Mouse (Mus musculus) splenic B cell, adult 2 months (primary cell): ENCODE measurements at regions not wholly inside any gene's neighbourhood (a gene's known extent, or its start where the extent isn't known, plus 50 kb on each side); places are given as distances from the start of the nearest gene placed in this dataset.
"Not testable (repeated sequence)": the region's sequence is repeated elsewhere in the genome, so short reads cannot be mapped to it uniquely, and the experiment has no call there.

ENCODE experiments used
- DNase-seq: peaks from one replicate; pipeline ENCODE4 v3.0.0-alpha.2; 2011; ENCODE audit warnings: low read depth, low spot score
- H3K27me3 ChIP-seq: 2 replicates; pipeline ENCODE4 v1.6.1; 2012; ENCODE audit warnings: mild to moderate bottlenecking, low read length, moderate library complexity, mixed read lengths; ENCODE audit not compliant: control insufficient read depth, poor library complexity, insufficient read depth, severe bottlenecking
- H3K36me3 ChIP-seq: 2 replicates; pipeline ENCODE4 v1.6.1; 2012; ENCODE audit warnings: mild to moderate bottlenecking, low read length, moderate library complexity, mixed read lengths; ENCODE audit not compliant: control insufficient read depth, poor library complexity, insufficient read depth, severe bottlenecking

GRCm38 (mm10) chr12:45287759-45288158 lies 213.2 kb upstream of the Stxbp6 start:
- H3K27me3 ChIP-seq = no peaks in the 10 kb centered on the region
- H3K36me3 ChIP-seq = no peaks in the 10 kb centered on the region
- DNase-seq = no peak

- no peaks in the 10 kb centered on the region for H3K36me3 ChIP-seq
- no peak for DNase-seq
Observed at GRCm38 (mm10) chr12:45256309-45256708, 181.8 kb upstream of the Stxbp6 start.

DNA sequence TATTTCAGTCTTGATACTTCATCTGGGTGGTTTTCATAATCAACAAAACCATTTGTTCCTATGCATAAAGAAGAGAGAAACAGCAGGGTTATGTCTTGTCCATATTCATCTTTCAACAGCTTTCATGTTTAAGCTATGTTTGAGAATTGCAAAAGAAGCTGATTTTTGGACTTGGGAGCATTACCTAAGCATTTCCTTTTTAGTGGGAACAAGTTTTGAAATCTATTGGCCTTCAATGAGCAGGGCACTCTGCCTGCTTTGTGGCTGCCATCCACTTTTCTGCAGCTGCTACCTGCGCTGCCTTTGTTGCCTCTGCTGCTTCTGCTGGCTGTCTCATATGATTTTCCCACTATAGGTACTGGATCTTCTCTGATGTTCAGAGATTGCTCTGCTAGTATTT lies 136.6 kb upstream of the Stxbp6 start:
- DNase-seq = no peak
- no peaks in the 10 kb centered on the region for H3K27me3 ChIP-seq
- no peaks in the 10 kb centered on the region for H3K36me3 ChIP-seq

More at GRCm38 (mm10) chr12:45256309-45256708, 181.8 kb upstream of the Stxbp6 start:
- no peaks in the 10 kb centered on the region for H3K27me3 ChIP-seq

DNA sequence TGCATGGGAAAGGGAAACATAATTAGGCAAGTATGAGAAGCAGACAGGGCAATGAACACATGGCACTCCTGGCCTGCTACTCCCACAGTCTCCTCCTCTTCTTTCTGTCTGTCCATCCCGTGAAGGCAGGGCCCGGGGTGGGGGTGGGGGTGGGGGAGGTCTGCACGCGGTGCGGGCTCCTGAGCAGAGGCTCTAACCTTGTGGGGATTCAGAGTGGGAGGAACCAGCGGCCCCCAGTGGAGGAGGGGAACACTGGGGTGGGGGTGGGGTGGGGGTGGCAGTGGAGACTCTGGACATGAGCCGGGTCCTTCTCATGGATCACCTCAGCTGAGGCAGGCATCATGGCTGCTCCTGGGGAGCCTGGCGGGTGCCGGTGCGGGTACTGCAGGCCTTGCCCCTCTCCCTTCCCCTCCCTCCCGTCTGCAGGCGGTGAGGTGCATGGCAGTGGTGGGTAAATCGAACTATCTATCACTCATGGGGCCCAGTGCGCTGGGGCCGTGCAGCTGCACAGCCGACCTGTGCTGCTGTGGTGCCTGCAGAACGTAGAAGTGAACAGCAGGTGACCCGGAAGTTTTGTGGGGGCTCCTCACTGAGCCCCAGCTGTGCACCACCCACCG lies 120.9 kb upstream of the Stxbp6 start:
- H3K27me3 ChIP-seq = no peaks in the 10 kb centered on the region
- DNase-seq = no peak
- H3K36me3 ChIP-seq = no peaks in the 10 kb centered on the region

- DNase-seq = peak; percentile 10
- no peaks in the 10 kb centered on the region for H3K27me3 ChIP-seq
- H3K36me3 ChIP-seq = no peaks in the 10 kb centered on the region
Observed at GRCm38 (mm10) chr12:45187149-45187548, 112.6 kb upstream of the Stxbp6 start.

- no peak for DNase-seq
- no peaks in the 10 kb centered on the region for H3K36me3 ChIP-seq
- no peaks in the 10 kb centered on the region for H3K27me3 ChIP-seq
Observed at GRCm38 (mm10) chr12:45184510-45184909, 110.0 kb upstream of the Stxbp6 start.

DNA sequence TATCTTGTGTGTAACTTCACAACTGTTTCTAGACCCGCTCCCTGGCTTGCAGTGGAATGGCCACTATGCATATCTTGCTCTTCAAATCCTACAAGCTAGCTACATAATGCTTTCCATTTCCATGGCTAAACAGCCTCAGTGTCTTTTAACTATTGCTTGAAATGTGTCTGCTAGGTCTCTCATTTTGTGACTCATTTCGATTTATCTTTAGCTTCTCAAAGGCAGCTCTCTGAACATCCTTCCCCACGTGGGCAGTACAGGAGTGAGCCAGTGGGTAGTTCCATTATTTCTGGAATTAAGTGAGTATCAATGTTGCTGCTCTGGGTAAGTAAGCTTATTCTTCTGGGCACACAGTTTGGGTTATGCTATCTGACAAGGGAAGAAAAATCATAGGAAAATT lies 102.9 kb upstream of the Stxbp6 start:
- no peaks in the 10 kb centered on the region for H3K27me3 ChIP-seq
- H3K36me3 ChIP-seq = no peaks in the 10 kb centered on the region
- no peak for DNase-seq

- DNase-seq, H3K36me3 ChIP-seq, H3K27me3 ChIP-seq: not testable (repeated sequence)
Observed at GRCm38 (mm10) chr12:45175259-45175658, 100.8 kb upstream of the Stxbp6 start.

DNA sequence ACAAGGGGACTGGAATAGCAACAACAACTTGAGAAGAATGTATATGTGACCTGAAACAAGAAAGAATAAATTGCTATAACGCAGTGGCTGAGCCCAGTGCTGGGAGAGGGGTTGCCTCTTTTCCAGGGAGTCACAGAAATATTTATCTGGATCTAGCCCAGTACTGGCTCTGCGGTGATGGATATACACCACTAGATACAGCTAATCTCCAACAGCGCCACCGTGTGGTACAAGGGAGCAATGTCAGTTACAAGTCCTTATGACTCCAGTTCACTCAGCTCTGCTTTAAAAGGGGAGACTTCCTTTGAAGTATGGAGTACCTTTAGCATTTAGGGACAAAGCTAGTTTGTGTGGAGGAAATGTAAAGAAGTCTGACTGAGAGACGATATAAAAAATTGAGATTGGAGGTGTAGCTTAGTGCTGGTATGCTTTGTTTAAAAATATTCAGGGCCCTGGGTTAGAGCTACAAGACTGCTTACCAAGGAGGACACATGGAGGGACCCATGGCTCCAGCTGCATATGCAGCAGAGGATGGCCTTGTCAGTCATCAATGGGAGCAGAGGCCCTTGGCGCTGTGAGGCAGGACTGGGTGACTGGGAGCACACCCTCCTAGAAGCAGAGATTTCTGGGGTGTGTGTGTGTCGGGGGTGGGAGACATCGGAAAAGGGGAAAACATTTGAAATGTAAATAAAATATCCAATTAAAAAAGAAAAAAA lies 97.6 kb upstream of the Stxbp6 start:
- no peaks in the 10 kb centered on the region for H3K27me3 ChIP-seq
- DNase-seq = peak; percentile 8
- H3K36me3 ChIP-seq = no peaks in the 10 kb centered on the region

- Histone ChIP-seq H3K36me3 (no peaks in the 10 kb centered on the region), H3K27me3 (no peaks in the 10 kb centered on the region)
- no peak for DNase-seq
Observed at GRCm38 (mm10) chr12:45162011-45162410, 87.5 kb upstream of the Stxbp6 start.

DNA sequence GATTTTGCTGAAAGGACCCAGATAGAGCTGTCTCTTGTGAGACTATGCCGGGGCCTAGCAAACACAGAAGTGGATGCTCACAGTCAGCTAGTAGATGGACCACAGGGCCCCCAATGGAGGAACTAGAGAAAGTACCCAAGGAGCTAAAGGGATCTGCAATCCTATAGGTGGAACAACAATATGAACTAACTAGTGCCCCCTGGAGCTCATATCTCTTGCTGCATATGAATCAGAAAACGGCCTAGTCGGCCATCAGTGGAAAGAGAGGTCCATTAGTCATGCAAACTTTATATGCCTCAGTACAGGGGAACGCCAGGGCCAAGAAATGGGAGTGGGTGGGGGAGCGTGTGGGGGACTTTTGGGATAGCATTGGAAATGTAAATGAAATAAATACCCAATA lies 87.1 kb upstream of the Stxbp6 start:
- not testable (repeated sequence) for DNase-seq, H3K27me3 ChIP-seq, H3K36me3 ChIP-seq

GRCm38 (mm10) chr12:45158986-45159385 lies 84.5 kb upstream of the Stxbp6 start:
- Histone ChIP-seq H3K36me3 (no peaks in the 10 kb centered on the region), H3K27me3 (no peaks in the 10 kb centered on the region)
- DNase-seq = no peak

DNA sequence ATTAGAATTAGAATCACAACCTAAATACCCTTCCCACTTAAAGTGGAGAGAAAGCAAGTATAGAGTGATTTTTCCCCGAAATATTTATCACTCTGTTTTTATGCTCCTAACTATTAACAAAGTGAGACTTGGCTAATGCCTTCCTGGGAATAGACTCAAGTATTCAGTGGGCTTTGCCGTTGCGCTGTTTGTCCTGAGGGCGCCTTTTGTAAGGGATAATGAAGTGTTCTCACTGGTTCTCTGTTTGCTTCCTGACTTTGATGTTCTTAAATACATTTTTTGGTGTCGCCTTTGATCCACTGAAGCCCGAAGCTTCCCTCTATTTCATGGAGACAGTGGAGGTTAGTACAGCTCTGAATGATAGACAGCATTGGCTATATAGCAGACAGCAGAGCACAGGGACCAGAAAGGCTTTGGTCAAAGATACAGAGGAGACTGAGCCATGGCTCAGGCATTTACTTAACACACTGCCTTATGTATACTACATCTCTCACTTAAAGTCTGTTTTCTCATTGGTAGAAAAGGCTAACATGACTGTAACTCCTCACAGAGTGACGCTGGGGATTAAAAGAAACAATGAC lies 63.0 kb upstream of the Stxbp6 start:
- H3K36me3 ChIP-seq = no peaks in the 10 kb centered on the region
- no peaks in the 10 kb centered on the region for H3K27me3 ChIP-seq
- DNase-seq = no peak

DNA sequence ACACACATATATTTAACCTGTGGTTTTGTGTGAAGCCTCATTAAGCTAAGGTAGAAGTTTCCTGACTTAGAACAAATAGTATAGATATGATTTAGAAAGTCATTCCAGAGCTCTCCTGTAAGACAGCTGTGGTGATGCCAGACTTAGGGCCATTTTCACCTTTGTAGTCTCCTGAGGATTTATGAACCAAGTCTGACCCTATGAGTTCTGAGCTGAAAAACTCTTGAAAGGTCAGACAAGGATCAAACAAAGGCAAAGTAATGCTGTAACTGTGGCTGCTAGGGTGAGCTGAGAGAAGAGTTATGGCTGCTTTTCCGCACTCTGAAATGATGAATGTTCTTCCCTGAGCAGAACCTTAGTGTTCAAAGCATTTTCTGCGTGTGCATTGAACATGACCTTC lies 58.9 kb upstream of the Stxbp6 start:
- Histone ChIP-seq H3K27me3 (no peaks in the 10 kb centered on the region), H3K36me3 (no peaks in the 10 kb centered on the region)
- DNase-seq = no peak

DNA sequence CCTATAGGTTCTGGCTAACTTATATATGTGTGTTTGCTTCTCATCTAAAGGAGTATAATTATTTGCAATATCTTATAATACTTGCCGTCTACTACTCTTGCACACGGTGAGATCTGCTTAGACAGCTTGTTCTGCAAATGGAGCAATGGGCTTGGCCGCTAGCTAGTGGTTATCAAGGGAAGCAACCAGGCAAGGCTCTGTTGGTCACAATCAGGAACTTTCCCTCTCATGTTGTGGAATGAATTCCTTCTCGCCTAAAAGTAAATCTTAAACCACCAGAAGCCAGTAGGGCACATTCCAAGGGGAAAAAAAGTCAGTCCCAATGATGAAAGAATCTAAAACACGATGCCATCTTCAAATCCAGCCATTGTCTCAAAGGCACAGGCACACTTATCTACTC lies 56.6 kb upstream of the Stxbp6 start:
- no peak for DNase-seq
- Histone ChIP-seq H3K27me3 (no peaks in the 10 kb centered on the region), H3K36me3 (no peaks in the 10 kb centered on the region)
